Mouse (Mus musculus) myocyte (in vitro differentiated cells): ENCODE results near the gene Tbccd1. TPM values are rescaled to one million over a fixed set of nuclear protein-coding genes. Genes with fewer than 3 reads are reported as not detected.

Experiments
- H3K27me3 ChIP-seq: one replicate; pipeline ENCODE4 v1.6.1; 2011; ENCODE audit not compliant: control insufficient read depth, insufficient read depth, insufficient read length
- H3K36me3 ChIP-seq: one replicate; pipeline ENCODE4 v1.6.1; 2011; ENCODE audit not compliant: control insufficient read depth, insufficient read depth
- H3K4me2 ChIP-seq: one replicate; pipeline ENCODE4 v1.6.1; 2011; ENCODE audit warnings: low read depth, control low read depth
- H3K4me3 ChIP-seq: one replicate; pipeline ENCODE4 v1.5.1; 2011; ENCODE audit warnings: mild to moderate bottlenecking, control low read depth, moderate library complexity
- H3K79me2 ChIP-seq: one replicate; pipeline ENCODE4 v1.6.1; 2011; ENCODE audit not compliant: control insufficient read depth, insufficient read depth
- H3ac ChIP-seq: one replicate; pipeline ENCODE4 v1.6.1; 2011; ENCODE audit not compliant: control insufficient read depth, insufficient read length
- CEBPB ChIP-seq: IDR thresholded peaks from 2 replicates; pipeline ENCODE4 v1.6.1; 2011; ENCODE audit warnings: mild to moderate bottlenecking, moderate library complexity; ENCODE audit not compliant: poor library complexity, insufficient read depth, severe bottlenecking
- E2F4 ChIP-seq: IDR thresholded peaks from one replicate; pipeline ENCODE4 v1.6.1; 2011; ENCODE audit warnings: mild to moderate bottlenecking, control low read depth, moderate library complexity; ENCODE audit not compliant: insufficient read depth
- MAX ChIP-seq: IDR thresholded peaks from one replicate; pipeline ENCODE4 v1.6.1; 2011; ENCODE audit warnings: low read depth, mild to moderate bottlenecking, control low read depth
- MYOD1 ChIP-seq, 3 experiments: IDR thresholded peaks; one replicate each; pipeline ENCODE4 v1.6.1; 2011; ENCODE audit warnings: control low read depth in 2 of 3, low read depth in 2 of 3, mild to moderate bottlenecking in 2 of 3, moderate library complexity in 1 of 3; ENCODE audit not compliant: insufficient read length in 2 of 3, control insufficient read depth in 1 of 3
- MYOG ChIP-seq, 3 experiments: IDR thresholded peaks; one replicate each; pipeline ENCODE4 v1.6.1; 2011; ENCODE audit warnings: control low read depth in 2 of 3, low read depth in 2 of 3, mild to moderate bottlenecking in 2 of 3; ENCODE audit not compliant: insufficient read length in 2 of 3, control insufficient read depth in 1 of 3, insufficient read depth in 1 of 3
- POLR2A ChIP-seq: IDR thresholded peaks from one replicate; pipeline ENCODE4 v1.6.1; 2011; ENCODE audit warnings: low read depth, mild to moderate bottlenecking, control low read depth, moderate library complexity; ENCODE audit not compliant: insufficient read length
- POLR2AphosphoS2 ChIP-seq: IDR thresholded peaks from one replicate; pipeline ENCODE4 v1.6.1; 2011; ENCODE audit warnings: low read depth, control low read depth; ENCODE audit not compliant: insufficient read length
- REST ChIP-seq: IDR thresholded peaks from one replicate; pipeline ENCODE4 v1.6.1; 2011; ENCODE audit warnings: mild to moderate bottlenecking, control low read depth, moderate library complexity; ENCODE audit not compliant: insufficient read depth, insufficient read length
- SRF ChIP-seq: IDR thresholded peaks from one replicate; pipeline ENCODE4 v1.6.1; 2011; ENCODE audit warnings: low read depth; ENCODE audit not compliant: control insufficient read depth, insufficient read length
- TCF12 ChIP-seq: IDR thresholded peaks from one replicate; pipeline ENCODE4 v1.6.1; 2011; ENCODE audit warnings: mild to moderate bottlenecking, control low read depth; ENCODE audit not compliant: poor library complexity, insufficient read depth, severe bottlenecking
- TCF3 ChIP-seq: IDR thresholded peaks from one replicate; pipeline ENCODE4 v1.6.1; 2011; ENCODE audit warnings: low read depth, control low read depth; ENCODE audit not compliant: insufficient read length
- USF1 ChIP-seq: IDR thresholded peaks from one replicate; pipeline ENCODE4 v1.6.1; 2011; ENCODE audit warnings: low read depth, mild to moderate bottlenecking, control low read depth, moderate library complexity
- polyA plus RNA-seq: library from polyadenylated mRNA; unstranded; fragments of >200 nt; fragmentation: generic; extraction: Trizol; gene quantifications from one replicate; pipeline ENCODE4 v1.2.1, GENCODE M21; 2012; ENCODE audit warnings: missing spikeins

The Tbccd1 gene
- polyA plus RNA-seq, 1 experiment, result 9.3 TPM

- Histone ChIP-seq H3K4me2 (no peak overlapping the region), H3K27me3 (no peaks in the 10 kb centered on the region), H3K4me3 (no peak overlapping the region), H3K36me3 (no peaks in the 10 kb centered on the region), H3K79me2 (no peaks in the 10 kb centered on the region), H3ac (no peak overlapping the region)
- TF ChIP-seq SRF, result no peak
- no peak for TF ChIP-seq MYOG (IDR thresholded peaks at IDR 0.05; ENCODE audit: control insufficient read depth in 1 of 3, insufficient read depth in 1 of 3, insufficient read length in 2 of 3, low read depth in 2 of 3)
- no peak for TF ChIP-seq POLR2A
- no peak for TF ChIP-seq TCF12
- TF ChIP-seq POLR2AphosphoS2, result no peak
- TF ChIP-seq CEBPB, result no peak
- TF ChIP-seq TCF3, result no peak
- TF ChIP-seq REST, result no peak
- TF ChIP-seq MYOD1 (IDR thresholded peaks at IDR 0.05; ENCODE audit: control insufficient read depth in 1 of 3, insufficient read length in 2 of 3, low read depth in 2 of 3), result no peak
- TF ChIP-seq USF1, result no peak
- TF ChIP-seq E2F4, result no peak
- TF ChIP-seq MAX, result no peak
Measured at GRCm38 (mm10) chr16:22775471-22775985, 81.9 kb downstream of the Tbccd1 start.

DNA sequence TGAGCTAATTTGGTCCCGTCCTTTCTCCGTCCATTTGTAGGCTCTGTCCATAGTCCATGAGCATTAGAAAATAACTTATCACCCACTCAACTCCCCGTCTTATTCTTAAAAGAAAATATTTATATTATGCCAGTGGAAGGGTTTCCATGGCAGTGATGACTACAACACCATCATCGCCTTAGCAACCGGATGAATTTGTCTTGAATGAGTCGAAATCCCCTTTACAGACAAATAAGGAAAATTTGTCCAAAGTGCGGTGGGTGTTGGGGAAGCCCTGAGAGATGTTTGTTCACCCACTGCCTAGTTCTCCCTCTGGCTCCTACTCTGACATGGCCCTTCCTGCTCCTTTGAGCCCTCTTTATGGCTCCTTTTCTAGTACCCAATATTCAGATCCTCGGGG is 88.8 kb downstream of the Tbccd1 start:
- TF ChIP-seq USF1, result no peak
- TF ChIP-seq MYOG (IDR thresholded peaks at IDR 0.05; ENCODE audit: control insufficient read depth in 1 of 3, insufficient read depth in 1 of 3, insufficient read length in 2 of 3, low read depth in 2 of 3), result no peak
- TF ChIP-seq E2F4, result no peak
- TF ChIP-seq CEBPB, result no peak
- no peak for TF ChIP-seq POLR2A
- TF ChIP-seq TCF3, result no peak
- no peak for TF ChIP-seq TCF12
- TF ChIP-seq SRF, result no peak
- no peak for TF ChIP-seq MAX
- no peak for TF ChIP-seq POLR2AphosphoS2
- H3K79me2 ChIP-seq, result no peaks in the 10 kb centered on the region
- H3K4me3 ChIP-seq, result no peak overlapping the region
- no peak overlapping the region for H3K4me2 ChIP-seq
- no peak overlapping the region for H3ac ChIP-seq
- H3K27me3 ChIP-seq, result no peaks in the 10 kb centered on the region
- no peaks in the 10 kb centered on the region for H3K36me3 ChIP-seq

GRCm38 (mm10) chr16:22767405-22767804 is 90.1 kb downstream of the Tbccd1 start:
- Histone ChIP-seq H3K79me2 (no peaks in the 10 kb centered on the region), H3K27me3 (no peaks in the 10 kb centered on the region), H3K36me3 (no peaks in the 10 kb centered on the region), H3K4me2 (no peak overlapping the region), H3ac (no peak overlapping the region), H3K4me3 (no peak overlapping the region)
- TF ChIP-seq TCF3 (no peak), POLR2AphosphoS2 (no peak), MYOG (IDR thresholded peaks at IDR 0.05; ENCODE audit: control insufficient read depth in 1 of 3, insufficient read depth in 1 of 3, insufficient read length in 2 of 3, low read depth in 2 of 3) (no peak), TCF12 (no peak), USF1 (no peak), POLR2A (no peak), MYOD1 (IDR thresholded peaks at IDR 0.05; ENCODE audit: control insufficient read depth in 1 of 3, insufficient read length in 2 of 3, low read depth in 2 of 3) (no peak), MAX (no peak), SRF (no peak)

DNA sequence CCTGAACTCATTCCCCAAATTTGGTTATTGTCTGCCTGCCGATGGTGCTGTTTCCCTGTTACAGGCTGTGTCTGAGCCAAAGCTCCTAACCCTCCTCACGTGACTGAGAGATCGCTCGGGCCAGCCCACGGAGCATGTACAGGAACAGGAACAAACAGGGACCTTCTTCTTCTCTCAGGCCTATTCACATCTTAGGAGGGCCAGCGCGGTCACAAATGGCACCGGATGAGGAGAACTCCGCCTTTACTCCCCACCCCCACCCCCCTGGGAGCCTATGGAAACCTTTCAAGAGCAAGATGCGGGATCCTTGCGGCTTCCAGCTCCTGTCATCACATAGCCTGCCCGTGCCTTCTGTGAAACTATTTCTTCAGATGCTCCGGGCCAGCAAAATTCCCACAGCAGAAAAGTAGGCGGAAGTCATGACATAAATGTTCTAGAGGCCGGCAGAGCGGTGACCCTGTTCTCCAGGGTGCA is 90.7 kb downstream of the Tbccd1 start:
- TF ChIP-seq CEBPB (no peak), E2F4 (no peak), REST (no peak), TCF3 (no peak), TCF12 (no peak), POLR2AphosphoS2 (no peak)
- Histone ChIP-seq H3K36me3 (no peaks in the 10 kb centered on the region), H3ac (no peak overlapping the region), H3K4me2 (no peak overlapping the region), H3K79me2 (no peaks in the 10 kb centered on the region), H3K27me3 (no peaks in the 10 kb centered on the region), H3K4me3 (no peak overlapping the region)

- Histone ChIP-seq H3K36me3 (no peaks in the 10 kb centered on the region), H3K4me3 (no peak overlapping the region), H3K79me2 (no peaks in the 10 kb centered on the region), H3ac (no peak overlapping the region), H3K4me2 (no peak overlapping the region), H3K27me3 (no peaks in the 10 kb centered on the region)
- TF ChIP-seq REST (no peak), MAX (no peak), TCF12 (no peak), MYOD1 (IDR thresholded peaks at IDR 0.05; ENCODE audit: control insufficient read depth in 1 of 3, insufficient read length in 2 of 3, low read depth in 2 of 3) (no peak), CEBPB (no peak)
Measured at GRCm38 (mm10) chr16:22765531-22765930, 91.9 kb downstream of the Tbccd1 start.

Other genes with a start within 250 kb of the Tbccd1 start
- gene Dgkg, start 200.4 kb downstream of the Tbccd1 start, polyA plus RNA-seq, result 0.01 TPM
- not detected for gene Crygs, start 46.1 kb downstream of the Tbccd1 start, polyA plus RNA-seq
- 77.1 TPM for gene Dnajb11, start 176 bp upstream of the Tbccd1 start, polyA plus RNA-seq
- gene Ahsg, start 33.6 kb upstream of the Tbccd1 start, polyA plus RNA-seq, result not detected
- 1.7 TPM for gene Fetub, start 60.7 kb upstream of the Tbccd1 start, polyA plus RNA-seq
- gene Hrg, start 93.4 kb upstream of the Tbccd1 start, polyA plus RNA-seq, result not detected
- not detected for gene Kng2, start 171.8 kb upstream of the Tbccd1 start, polyA plus RNA-seq
- not detected for gene Kng1, start 200.2 kb upstream of the Tbccd1 start, polyA plus RNA-seq
- gene Eif4a2, start 249.8 kb upstream of the Tbccd1 start, polyA plus RNA-seq, result 141 TPM